Mouse (Mus musculus) midbrain, embryonic 13.5 days (tissue): ENCODE data around the gene Cldn13. TPM values are rescaled to one million over a fixed set of nuclear protein-coding genes. Genes with fewer than 3 reads are reported as not detected.
"Not testable (repeated sequence)": the region's sequence is repeated elsewhere in the genome, so short reads cannot be mapped to it uniquely, and the experiment has no call there.

Experiments
- ATAC-seq: fragments of 200-750 bp; cut with Nextera tagmentation; 2 replicates; pipeline ENCODE4 v1.8.0; 2017; ENCODE audit warnings: mild to moderate bottlenecking, moderate TSS enrichment, moderate library complexity
- H3K27ac ChIP-seq: fragments of 300-500 bp; sonication (generic); 2 replicates; pipeline ENCODE4 v1.5.1; 2015; ENCODE audit warnings: inconsistent platforms, mild to moderate bottlenecking, moderate library complexity
- H3K27me3 ChIP-seq: fragments of 300-500 bp; sonication (generic); 2 replicates; pipeline ENCODE4 v1.6.1; 2015; ENCODE audit warnings: mild to moderate bottlenecking, inconsistent platforms
- H3K36me3 ChIP-seq: fragments of 300-500 bp; sonication (generic); 2 replicates; pipeline ENCODE4 v1.6.1; 2015; ENCODE audit warnings: mild to moderate bottlenecking, inconsistent platforms
- H3K4me1 ChIP-seq: fragments of 300-500 bp; sonication (generic); replicated peaks from 2 replicates; pipeline ENCODE4 v1.6.1; 2015; ENCODE audit warnings: inconsistent platforms
- H3K4me2 ChIP-seq: fragments of 300-500 bp; sonication (generic); replicated peaks from 2 replicates; pipeline ENCODE4 v1.6.1; 2015; ENCODE audit warnings: moderate library complexity, mild to moderate bottlenecking, inconsistent platforms
- H3K4me3 ChIP-seq: fragments of 300-500 bp; sonication (generic); replicated peaks from 2 replicates; pipeline ENCODE4 v1.5.1; 2015; ENCODE audit warnings: mild to moderate bottlenecking, inconsistent platforms
- H3K9ac ChIP-seq: fragments of 300-500 bp; sonication (generic); replicated peaks from 2 replicates; pipeline ENCODE4 v1.6.1; 2015; ENCODE audit warnings: mild to moderate bottlenecking, inconsistent platforms
- H3K9me3 ChIP-seq: fragments of 300-500 bp; sonication (generic); 2 replicates; pipeline ENCODE4 v1.6.1; 2016; ENCODE audit warnings: mild to moderate bottlenecking, inconsistent platforms
- WGBS: fragments of 180-500 bp; shearing (Covaris S2); methylation state at CpG from one replicate; pipeline ENCODE4 v1.1.7; 2015; 5-methylcytosine and 5-hydroxymethylcytosine counted together
- polyA plus RNA-seq: library from polyadenylated mRNA; unstranded; fragments of >200 nt; fragmentation: Nextera tagmentation; extraction: Ambion mirVana; gene quantifications from 2 replicates; pipeline ENCODE4 v1.2.1, GENCODE M21; 2015

Gene Cldn13
- 0.26 and 0.35 TPM in 2 replicates for polyA plus RNA-seq

GRCm38 (mm10) chr5:134915311-134915710 is at the start of gene Cldn13:
Cldn13 (minus strand) TSS chr5:134915526.
- H3K27ac ChIP-seq, result no peak within 1 kb of the TSS
- H3K4me3 ChIP-seq, result no peak within 1 kb of the TSS
- H3K27me3 ChIP-seq, result no peaks in the 10 kb centered on the region
- 88% methylated on average over 8 of the region's 8 CpGs for WGBS
- no peak within 1 kb of the TSS for H3K9ac ChIP-seq
- H3K4me2 ChIP-seq, result no peak within 1 kb of the TSS
- no peak for ATAC-seq
- H3K9me3 ChIP-seq, result no peaks in the 10 kb centered on the region
- no peaks in the 10 kb centered on the region for H3K36me3 ChIP-seq
- no peaks in the 10 kb centered on the region for H3K4me1 ChIP-seq

- not testable (repeated sequence) for H3K27ac ChIP-seq, H3K4me3 ChIP-seq, H3K9me3 ChIP-seq, H3K4me1 ChIP-seq, H3K9ac ChIP-seq, H3K36me3 ChIP-seq, ATAC-seq, H3K4me2 ChIP-seq
- H3K27me3 ChIP-seq, result peaks cover 20% of the 10 kb centered on the region
Measured at GRCm38 (mm10) chr5:134964655-134965054, 49.3 kb upstream of the Cldn13 start.

GRCm38 (mm10) chr5:134963546-134963945 is 48.2 kb upstream of the Cldn13 start:
- no peak for ATAC-seq
- no peak overlapping the region for H3K4me2 ChIP-seq
- no peaks in the 10 kb centered on the region for H3K9me3 ChIP-seq
- no peaks in the 10 kb centered on the region for H3K36me3 ChIP-seq
- peaks cover 10% of the 10 kb centered on the region for H3K4me1 ChIP-seq
- H3K9ac ChIP-seq, result no peak overlapping the region
- no peak overlapping the region for H3K27ac ChIP-seq
- WGBS, result 49% methylated on average over 5 of the region's 5 CpGs
- H3K27me3 ChIP-seq, result peaks cover 20% of the 10 kb centered on the region
- H3K4me3 ChIP-seq, result no peak overlapping the region

DNA sequence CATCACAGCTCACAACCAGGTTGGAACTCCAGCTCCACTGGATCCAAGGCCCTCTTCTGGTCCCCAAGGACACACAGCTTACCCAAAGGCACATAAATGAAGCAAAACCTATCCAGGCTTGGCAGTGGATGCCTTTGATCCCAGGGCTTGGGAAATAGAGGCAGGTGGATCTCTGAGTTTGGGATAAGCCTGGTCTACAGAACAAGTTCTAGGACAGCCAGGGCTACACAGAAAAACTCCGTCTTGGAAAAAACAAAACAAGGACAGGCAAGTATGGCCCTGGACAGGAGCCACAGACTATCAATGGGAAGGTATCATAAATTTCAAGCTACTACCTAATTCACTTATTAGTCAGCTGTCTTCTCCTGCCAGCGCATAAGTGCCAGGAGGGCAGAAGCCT is 46.2 kb upstream of the Cldn13 start:
- Histone ChIP-seq H3K9me3 (no peaks in the 10 kb centered on the region), H3K4me1 (peaks cover 10% of the 10 kb centered on the region), H3K9ac (no peak overlapping the region), H3K27ac (no peak overlapping the region), H3K36me3 (no peaks in the 10 kb centered on the region), H3K4me2 (no peak overlapping the region), H3K4me3 (no peak overlapping the region), H3K27me3 (peaks cover 8% of the 10 kb centered on the region; the same call in 1 of the 2 replicates)
- 98% methylated on average over 2 of the region's 2 CpGs for WGBS
- no peak for ATAC-seq

DNA sequence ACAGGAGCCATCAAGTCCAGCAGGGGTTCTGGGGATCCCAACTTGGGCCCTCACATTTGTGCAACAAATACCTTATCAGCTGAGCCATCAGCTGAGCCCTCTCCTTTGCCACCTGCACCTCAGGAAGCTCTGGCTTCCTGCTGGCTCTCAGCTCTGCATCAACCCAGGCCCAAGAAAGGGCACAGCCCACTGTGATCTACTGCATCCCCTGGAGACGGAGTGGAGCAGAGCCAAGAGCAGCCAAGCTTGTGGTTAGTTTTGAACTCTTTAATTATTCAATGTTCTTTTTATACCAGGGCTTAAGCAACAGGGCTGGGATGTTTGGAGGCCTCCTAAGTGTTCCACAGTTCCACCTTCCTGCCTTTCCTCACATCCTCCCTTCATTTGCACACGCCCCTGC is 45.1 kb upstream of the Cldn13 start:
- H3K4me1 ChIP-seq, result no peaks in the 10 kb centered on the region
- H3K27ac ChIP-seq, result no peak overlapping the region
- 74% methylated on average over 2 of the region's 2 CpGs for WGBS

GRCm38 (mm10) chr5:134959114-134959513 is 43.8 kb upstream of the Cldn13 start:
- WGBS, result 80% methylated on average over 7 of the region's 7 CpGs
- H3K27ac ChIP-seq, result no peak overlapping the region
- ATAC-seq, result no peak
- H3K4me3 ChIP-seq, result no peak overlapping the region
- no peaks in the 10 kb centered on the region for H3K27me3 ChIP-seq
- no peak overlapping the region for H3K4me2 ChIP-seq
- H3K36me3 ChIP-seq, result no peaks in the 10 kb centered on the region
- no peaks in the 10 kb centered on the region for H3K4me1 ChIP-seq
- H3K9ac ChIP-seq, result no peak overlapping the region
- no peaks in the 10 kb centered on the region for H3K9me3 ChIP-seq

More for the DNA sequence above, 45.1 kb upstream of the Cldn13 start:
- Histone ChIP-seq H3K9ac (no peak overlapping the region), H3K36me3 (no peaks in the 10 kb centered on the region), H3K27me3 (no peaks in the 10 kb centered on the region), H3K9me3 (no peaks in the 10 kb centered on the region), H3K4me3 (no peak overlapping the region), H3K4me2 (no peak overlapping the region)
- no peak for ATAC-seq

DNA sequence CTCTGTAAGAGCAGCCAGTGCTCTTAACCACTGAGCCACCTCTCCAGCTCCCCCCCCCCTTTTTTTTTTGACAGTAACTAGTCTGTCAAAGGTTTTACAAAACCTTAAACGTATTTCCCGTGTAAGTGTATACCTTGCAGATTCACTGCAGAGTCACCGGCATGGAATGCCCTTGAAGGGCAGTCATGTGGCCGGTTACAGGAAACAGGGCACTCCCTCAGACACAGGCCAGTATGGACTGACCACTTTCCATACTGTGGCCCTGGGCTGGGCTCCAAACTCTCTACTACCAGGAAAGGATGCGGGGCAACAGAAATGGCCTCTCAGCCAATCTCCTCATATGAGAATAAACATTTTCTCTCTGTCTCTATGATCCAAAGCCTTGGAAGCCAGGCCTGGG is 40.2 kb upstream of the Cldn13 start:
- Histone ChIP-seq H3K4me2 (no peak overlapping the region), H3K4me3 (no peak overlapping the region), H3K36me3 (no peaks in the 10 kb centered on the region), H3K4me1 (no peaks in the 10 kb centered on the region), H3K27me3 (no peaks in the 10 kb centered on the region), H3K9ac (no peak overlapping the region), H3K9me3 (no peaks in the 10 kb centered on the region), H3K27ac (no peak overlapping the region)
- 88% methylated on average over 5 of the region's 5 CpGs for WGBS
- ATAC-seq, result no peak

- Histone ChIP-seq H3K4me2 (no peak overlapping the region), H3K4me1 (peaks cover 7% of the 10 kb centered on the region; the same call in 1 of the 2 replicates), H3K9me3 (no peaks in the 10 kb centered on the region), H3K27ac (no peak overlapping the region), H3K9ac (no peak overlapping the region), H3K27me3 (peaks cover 20% of the 10 kb centered on the region), H3K4me3 (no peak overlapping the region), H3K36me3 (no peaks in the 10 kb centered on the region)
- no peak for ATAC-seq
- 52% methylated on average over 19 of the region's 19 CpGs for WGBS
Measured at GRCm38 (mm10) chr5:134951053-134951884, 35.9 kb upstream of the Cldn13 start.

- Histone ChIP-seq H3K9me3 (no peaks in the 10 kb centered on the region), H3K27ac (no peak overlapping the region), H3K4me2 (no peak overlapping the region), H3K9ac (no peak overlapping the region), H3K4me3 (no peak overlapping the region), H3K4me1 (peaks cover 8% of the 10 kb centered on the region; the same call in 1 of the 2 replicates), H3K36me3 (no peaks in the 10 kb centered on the region), H3K27me3 (peaks cover 42% of the 10 kb centered on the region)
- 73% methylated on average over 4 of the region's 4 CpGs for WGBS
- ATAC-seq, result no peak
Measured at GRCm38 (mm10) chr5:134948085-134948439, 32.7 kb upstream of the Cldn13 start.

GRCm38 (mm10) chr5:134947420-134948084 is 32.2 kb upstream of the Cldn13 start:
- no peak overlapping the region for H3K9ac ChIP-seq
- no peak overlapping the region for H3K27ac ChIP-seq
- no peak for ATAC-seq
- H3K27me3 ChIP-seq, result peaks cover 42% of the 10 kb centered on the region
- no peaks in the 10 kb centered on the region for H3K36me3 ChIP-seq
- no peaks in the 10 kb centered on the region for H3K9me3 ChIP-seq
- WGBS, result 69% methylated on average over 5 of the region's 5 CpGs
- peaks cover 8% of the 10 kb centered on the region; the same call in 1 of the 2 replicates for H3K4me1 ChIP-seq
- H3K4me3 ChIP-seq, result no peak overlapping the region
- H3K4me2 ChIP-seq, result no peak overlapping the region

GRCm38 (mm10) chr5:134946857-134947255 is 31.5 kb upstream of the Cldn13 start, which contains the start of gene Cldn4:
Cldn4 (minus strand) TSS chr5:134946934.
- peaks cover 42% of the 10 kb centered on the region for H3K27me3 ChIP-seq
- 4% methylated on average over 11 of the region's 11 CpGs for WGBS
- 0 out of 2 replicates have a peak within 1 kb of the TSS, but pooled peaks have one; percentile 3 for H3K4me3 ChIP-seq
- H3K9me3 ChIP-seq, result no peaks in the 10 kb centered on the region
- H3K27ac ChIP-seq, result no peak within 1 kb of the TSS
- no peaks in the 10 kb centered on the region for H3K36me3 ChIP-seq
- H3K9ac ChIP-seq, result no peak within 1 kb of the TSS
- peaks cover 8% of the 10 kb centered on the region; the same call in 1 of the 2 replicates for H3K4me1 ChIP-seq
- no peak for ATAC-seq
- peak within 1 kb of the TSS; percentile 28 for H3K4me2 ChIP-seq
